Mouse (Mus musculus) adrenal gland, adult 18-20 months (tissue): ENCODE data around the gene Mrps21. TPM values are rescaled to one million over a fixed set of nuclear protein-coding genes. Genes with fewer than 3 reads are reported as not detected.
A peak's percentile ranks its signal among the peaks of the same experiment; 100 is the strongest.
"Not testable (repeated sequence)": the region's sequence is repeated elsewhere in the genome, so short reads cannot be mapped to it uniquely, and the experiment has no call there.

Source experiments
- DNase-seq, 2 experiments: peaks; one replicate each; pipeline ENCODE4 v3.0.0; 2021 to 2022; ENCODE audit warnings: low spot score in 2 of 2
- total RNA-seq, 2 experiments: library from RNA; stranded (reverse); gene quantifications; 1 replicate in 1 of 2; 2 replicates in 1 of 2; pipeline ENCODE4 v1.2.3; 2021

Mrps21 gene
- total RNA-seq, 2 experiments from 2014 or later: 252 to 270 TPM

DNA sequence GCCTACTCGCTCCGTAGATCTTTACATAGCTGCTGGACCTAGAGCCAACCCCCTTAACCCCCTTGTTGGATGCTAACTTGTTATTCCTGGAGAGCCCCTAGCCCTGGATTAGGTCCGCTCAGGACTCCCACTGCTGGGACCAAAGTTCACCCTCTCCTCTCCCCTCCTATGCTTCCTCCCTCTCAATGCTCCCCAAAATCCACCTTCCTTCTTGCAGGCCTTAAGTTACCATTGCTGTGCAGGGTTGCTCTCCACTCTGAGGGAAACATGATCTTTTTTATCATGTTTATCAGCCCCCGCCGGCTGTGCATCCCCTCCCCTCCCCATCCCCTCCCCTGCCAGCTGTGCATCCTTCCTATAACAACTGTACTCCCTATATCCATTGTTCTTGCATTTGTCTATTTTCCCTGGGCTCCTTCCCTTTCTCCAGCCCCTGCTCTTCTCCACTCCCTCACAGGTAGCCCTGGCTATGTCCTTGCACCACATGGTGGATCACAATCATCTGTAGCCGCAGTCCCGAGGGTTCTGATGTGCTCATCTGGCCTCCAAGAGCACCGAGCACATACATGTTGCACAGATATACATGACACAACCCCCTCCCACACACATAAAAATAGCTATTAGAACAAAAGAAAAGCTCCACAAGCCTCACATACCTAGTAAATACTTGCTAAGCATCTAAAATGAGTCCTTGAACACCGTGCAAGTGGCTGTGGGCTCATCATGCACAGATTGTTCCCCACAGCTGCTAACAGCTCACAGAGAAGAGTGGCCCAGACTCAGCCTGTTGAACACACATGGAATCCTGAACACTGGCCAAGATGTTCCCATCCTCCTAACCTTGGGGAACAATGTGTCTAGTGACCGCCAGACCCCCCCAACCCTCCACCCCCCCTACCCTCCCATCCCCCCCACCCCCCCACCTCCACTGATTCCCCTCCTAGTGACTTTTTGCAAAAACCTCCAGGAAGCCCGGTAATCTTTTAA is 21.0 kb upstream of the Mrps21 start:
- DNase-seq: no peak

DNA sequence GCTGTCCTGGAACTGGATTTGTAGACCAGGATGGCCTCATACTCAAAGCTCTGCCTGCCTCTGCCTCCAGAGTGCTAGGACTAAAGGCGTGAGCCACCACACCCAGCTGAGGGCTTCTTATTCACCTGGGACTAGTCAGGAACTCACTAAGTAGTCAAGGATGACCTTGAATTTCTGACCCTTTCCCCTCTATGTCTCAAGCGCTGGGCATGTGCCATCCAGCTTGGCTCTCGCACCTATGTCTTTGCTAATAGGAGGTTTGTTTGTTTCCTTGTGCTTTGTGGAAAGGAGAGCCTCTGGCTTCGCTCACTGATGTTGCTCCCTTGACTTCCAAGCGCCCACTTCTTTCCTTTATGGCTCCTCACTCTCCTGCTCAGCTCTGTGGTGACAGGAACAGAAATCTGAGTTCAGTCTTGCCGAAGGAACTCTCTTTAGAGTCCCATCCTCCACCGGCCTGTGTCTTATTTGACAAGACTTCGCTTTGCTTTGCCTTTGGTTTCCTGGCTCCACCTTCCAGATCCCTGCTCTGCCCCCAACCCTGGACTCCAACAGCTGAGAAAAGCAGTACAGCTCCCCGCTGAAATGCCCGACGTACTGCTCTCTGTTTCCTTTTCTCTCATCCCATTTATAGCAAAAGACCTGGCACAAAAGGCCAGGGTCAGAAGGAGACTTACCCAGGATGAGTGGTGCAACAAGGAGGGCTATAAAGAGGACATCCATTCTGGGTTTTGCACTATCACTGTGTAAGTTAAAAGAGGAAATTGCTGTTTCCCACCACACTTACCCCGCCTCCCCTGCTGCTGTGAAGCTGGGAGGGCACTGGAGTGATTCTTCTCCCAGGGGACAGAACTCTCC is 20.1 kb upstream of the Mrps21 start, which contains the start of gene BC028528:
BC028528 (minus strand) TSS at position 795 of the 855 bp plus-strand sequence.
- no peak for DNase-seq

DNA sequence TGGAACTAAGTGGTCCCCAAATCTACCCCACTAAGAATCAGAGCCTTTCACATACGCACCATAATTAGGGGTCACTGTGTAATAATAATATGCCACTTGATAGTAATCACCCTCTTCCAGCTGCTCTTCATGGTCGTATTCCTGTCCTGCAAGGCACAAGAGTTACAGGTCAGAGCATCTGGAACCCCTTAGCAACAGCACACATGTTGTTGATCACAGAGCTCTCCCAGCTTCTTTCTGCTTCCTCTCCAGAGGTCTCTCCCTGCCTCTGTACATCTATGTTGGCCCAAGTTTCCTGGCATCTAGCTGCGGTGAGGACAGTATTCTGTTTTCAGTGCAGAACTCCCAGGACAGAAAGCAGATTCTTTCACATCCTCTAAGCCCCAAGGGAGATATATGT is 18.3 kb upstream of the Mrps21 start:
- no peak for DNase-seq

DNA sequence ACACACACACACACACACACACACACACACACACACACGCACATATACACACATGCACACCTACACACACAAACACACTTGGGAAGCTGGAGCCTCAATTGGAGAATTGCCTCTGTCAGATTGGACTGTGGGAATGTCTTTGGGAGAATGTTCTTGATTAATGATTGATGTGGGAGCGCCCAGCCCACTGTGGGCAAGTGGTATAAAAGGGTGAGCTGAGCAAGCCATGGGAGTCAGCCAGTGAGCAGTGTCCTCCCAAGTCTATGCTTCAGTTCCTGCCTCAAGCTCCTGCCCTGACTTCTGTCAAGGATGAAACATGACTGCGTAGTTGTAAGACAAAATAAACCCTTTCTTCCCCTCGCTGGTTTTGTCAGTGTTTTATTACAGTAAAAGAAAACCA is 16.3 kb upstream of the Mrps21 start:
- DNase-seq: no peak

DNA sequence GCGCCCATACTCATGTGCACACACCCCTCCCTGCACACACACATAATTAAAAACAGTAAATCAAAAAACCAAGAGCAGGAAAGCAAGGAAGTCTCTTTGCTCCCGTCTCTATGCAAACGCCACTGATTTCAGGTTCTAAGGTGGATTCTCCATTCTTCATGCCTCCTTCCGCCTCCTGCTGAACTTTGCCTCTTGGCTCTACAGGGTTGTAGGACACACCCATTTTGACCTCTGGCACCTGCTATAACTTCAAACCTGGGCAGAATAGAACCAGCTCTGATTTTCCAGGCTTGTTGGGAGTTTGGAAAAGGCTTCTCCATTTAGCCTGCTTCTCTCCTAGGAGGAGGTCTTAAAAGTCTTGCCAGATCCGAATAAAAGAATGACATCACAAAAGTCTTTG is 13.1 kb upstream of the Mrps21 start:
- DNase-seq: no peak

DNA sequence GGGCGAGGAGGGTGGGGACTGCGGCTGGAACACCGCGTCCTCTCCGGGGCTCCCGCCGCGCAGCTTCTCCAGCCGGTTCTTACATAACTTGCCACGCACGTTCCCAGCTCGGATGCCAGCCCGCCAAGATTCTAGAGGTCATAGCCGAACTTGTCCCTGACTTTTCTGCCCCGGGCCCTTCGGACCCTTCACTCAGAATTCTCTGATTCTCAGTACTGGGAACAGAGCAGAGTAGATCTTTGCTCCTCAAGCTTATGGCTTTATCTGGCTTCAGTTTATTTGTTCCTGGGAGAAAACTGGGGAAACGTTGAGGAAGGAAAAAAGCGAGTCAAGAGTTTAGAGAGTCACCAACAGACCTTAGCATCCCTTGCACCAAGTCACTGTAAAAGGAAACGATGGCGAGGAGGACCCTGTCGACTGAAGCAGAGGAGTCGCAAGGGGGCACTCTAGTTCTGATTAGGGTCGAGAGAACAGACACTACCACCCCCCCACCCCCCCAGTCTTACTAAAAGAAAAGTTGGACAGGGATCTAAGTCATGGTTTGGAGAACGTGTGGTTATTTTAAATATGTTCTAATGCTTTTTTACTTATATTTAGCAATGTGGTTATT is 11.6 kb upstream of the Mrps21 start:
- DNase-seq: peak; percentile 62 to 64

DNA sequence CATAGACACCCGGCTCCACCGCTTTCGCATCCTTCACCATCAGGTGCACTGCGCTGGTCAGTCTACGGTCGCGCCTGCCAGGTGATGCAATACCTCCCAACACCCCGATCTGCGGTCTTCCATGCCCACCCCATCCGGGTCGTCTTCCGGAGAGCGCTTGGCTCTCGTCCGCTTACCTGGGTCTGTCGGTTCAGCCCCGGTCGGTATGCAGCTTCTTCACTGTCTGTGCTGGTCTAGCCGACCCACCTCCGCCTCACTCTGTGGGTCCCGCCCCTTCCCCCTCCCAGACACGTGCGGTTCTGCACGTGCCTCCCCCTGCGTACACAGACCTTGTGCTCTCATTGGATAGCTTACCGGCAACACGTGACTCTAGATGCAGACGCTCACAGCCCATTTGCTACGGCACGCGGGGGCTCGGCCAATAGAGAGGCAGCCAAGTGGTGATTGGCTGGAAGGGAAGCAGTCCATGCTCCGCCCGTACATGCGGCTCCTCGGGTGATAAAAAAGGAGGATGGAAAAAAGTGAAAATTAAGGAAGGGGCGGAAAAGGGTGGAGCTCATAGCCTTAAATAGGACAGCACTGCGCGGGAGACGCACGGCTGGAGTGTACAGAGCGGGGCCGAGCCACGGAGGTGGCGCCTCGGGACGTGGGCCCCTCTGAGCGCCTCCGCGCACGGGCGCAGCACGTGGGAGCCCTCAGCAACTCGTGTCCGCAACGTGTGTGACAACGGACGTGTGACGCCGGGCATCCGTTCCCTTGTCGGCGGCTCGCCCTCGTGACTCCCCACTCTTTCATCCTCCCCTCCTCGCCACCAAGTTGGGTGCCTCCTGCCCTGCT is 10.9 kb upstream of the Mrps21 start, which contains the start of gene Ciart:
Ciart (minus strand) TSS at position 273 of the 837 bp plus-strand sequence.
- DNase-seq: peak; percentile 78 to 83

DNA sequence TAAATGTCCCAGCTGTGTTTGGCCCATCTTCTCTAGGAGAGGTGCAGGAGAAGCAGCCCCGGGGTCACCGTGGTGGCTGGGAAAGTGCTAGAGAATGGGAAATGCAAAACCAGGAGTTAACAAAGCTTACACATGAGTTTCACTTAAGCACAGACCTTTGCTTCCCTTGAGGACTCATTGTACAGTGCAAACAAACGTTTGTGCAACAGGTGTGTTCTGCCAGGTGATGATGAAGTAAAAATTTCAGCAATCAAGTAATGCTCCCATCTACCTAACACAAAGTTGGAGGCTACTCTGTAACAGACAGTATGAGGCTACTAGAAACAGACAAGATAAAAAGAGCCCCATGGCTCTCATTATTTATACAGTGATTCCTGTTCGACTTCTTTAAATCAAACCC is 7.7 kb upstream of the Mrps21 start:
- no peak for DNase-seq

DNA sequence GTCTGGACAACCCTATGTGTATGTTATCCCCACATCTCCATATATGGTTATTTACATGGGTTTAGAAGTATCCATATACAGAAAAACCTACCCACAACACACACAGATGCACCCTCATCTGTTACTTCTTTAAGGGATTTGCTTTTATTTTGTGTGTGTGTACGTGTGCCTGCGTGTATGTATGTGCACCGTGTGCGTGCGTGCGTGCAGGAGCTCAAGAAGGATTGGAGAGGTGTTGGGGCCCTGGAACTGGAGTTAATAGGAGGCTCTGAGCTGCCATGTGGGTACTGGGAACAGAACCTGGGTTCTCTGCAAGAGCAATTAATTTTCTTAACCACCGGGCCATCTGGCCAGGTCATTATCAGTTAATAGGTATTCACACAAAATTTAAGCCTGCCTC is 729 bp upstream of the Mrps21 start:
- DNase-seq: no peak

DNA sequence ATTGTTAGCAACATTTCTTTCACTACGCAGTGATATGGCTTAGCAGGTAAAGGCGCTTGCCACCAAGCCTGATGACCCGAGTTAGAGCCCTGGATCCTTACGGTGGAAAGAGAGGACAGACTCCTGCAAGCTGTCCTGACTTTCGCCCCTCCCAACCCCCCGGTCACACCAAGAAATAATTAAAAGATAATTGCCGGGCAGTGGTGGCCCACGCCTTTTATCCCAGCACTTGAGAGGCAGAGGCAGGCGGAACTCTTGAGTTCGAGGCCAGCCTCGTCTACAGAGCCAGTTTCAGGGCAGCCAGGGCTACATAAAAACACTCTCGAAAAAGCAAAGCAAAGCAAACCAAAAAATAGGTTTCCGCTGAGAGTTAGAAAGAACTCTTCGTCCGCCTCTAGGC is 343 bp downstream of the Mrps21 start:
- no peak for DNase-seq

DNA sequence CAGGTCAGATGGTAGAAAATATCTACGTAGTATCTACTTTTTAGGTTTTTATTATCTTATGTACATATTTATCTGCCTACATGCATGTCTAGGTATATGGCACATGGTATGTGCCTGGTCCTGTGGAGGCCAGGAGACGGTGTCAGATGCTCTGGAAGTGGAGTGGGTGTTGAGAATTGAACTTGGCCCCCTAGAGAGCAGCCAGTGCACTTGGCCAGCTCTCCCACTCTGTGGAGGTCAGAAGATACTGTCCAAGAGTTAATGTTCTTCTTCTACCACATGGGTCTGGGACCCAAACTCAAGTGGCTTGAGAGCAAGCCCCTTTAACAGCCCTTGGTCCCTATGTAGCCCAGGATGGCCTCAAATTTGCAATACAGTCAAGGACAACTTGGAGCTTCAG is 3.9 kb downstream of the Mrps21 start:
- no peak for DNase-seq

DNA sequence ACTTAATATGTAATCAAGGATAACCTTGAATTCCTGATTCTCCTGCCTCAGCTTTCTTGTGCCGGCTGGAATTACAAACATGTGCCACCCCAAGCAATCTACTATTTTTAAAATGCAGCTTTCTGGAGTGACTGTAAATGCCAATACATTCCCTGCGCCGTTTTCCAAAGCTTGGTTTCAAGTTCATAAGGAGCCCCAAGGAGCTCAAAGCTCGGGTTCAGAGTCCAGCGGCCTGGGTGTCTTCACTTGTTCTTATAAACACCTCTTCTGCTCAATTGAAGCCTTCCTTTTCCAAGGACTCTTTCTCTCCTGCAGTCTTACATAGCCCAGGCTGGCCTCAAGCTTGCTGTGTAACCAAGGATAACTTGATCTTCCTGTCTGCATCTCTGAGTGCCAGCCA is 5.2 kb downstream of the Mrps21 start:
- no peak for DNase-seq

DNA sequence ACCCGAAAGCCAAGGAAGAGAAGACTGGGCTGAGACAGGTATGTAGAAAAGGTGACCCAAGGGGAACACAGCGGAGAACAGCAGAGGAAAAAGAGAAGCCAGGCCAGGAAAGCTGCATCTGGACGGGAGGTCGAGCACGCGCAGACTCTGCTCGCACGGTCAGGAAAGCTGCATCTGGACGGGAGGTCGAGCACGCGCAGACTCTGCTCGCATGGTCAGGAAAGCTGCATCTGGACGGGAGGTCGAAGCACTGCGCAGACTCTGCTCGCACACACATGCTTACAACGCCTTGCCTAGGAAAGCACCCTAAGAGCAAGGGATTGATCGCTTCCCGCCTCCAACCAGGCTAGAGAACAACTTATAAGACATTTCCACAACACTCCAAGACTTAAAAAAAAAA is 5.7 kb downstream of the Mrps21 start:
- no peak for DNase-seq

DNA sequence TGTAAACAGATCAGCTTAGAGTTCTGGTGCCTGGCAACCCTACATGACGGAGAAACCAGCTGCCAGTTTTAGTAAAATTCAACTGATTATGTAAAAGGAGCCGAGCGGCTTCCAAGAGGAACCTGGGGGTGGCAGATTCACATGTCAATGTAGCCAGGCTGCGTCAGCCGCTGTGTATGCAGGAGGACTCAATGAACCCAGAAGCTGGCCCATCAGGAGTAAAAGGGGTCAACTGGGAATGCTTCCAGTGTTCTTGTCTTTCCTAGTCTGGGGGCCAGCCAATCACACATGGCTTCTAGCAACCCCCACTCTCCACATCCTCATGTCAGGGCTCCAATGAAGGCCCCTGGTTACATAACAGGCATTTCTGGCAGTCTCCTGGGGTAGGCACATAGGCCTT is 6.3 kb downstream of the Mrps21 start:
- DNase-seq: no peak

DNA sequence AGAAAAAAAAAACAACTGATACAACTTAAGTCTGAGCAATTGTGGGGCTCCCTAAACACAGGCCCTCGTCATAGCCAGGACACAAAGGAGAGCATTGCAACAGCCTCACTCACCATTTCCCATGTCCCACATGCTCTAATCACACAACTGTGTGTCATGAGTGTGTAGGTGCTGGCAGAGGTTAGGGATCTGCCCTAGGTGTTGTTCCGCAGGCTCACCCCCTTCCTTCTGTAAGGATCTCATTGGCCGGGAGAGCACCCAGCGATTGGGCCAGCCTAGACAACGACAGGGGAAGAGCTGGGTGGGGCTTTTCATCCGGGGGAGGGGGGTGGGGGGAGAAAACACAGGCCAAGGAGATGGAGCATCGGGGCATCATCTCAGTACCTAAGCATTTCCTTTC is 7.7 kb downstream of the Mrps21 start:
- no peak for DNase-seq

DNA sequence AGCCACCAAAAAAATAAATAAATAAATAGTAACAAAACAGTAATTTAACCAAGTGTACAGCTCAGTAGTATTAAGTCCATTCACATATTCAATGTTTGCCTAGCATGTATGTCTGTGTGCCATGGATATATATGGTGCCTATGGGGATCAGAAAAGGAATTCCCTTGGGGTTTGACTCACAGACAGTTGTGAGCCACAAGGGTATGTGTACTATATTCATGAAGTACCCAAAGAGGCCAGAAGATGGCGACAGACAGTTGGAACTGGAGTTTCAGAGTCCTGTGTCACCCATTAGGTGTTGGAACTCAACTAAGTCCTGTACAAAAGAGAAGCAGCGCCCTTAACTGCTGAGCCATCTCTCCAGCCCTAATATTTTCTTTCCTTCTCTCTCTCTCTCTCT is 9.5 kb downstream of the Mrps21 start:
- DNase-seq: peak; percentile 45 to 63

DNA sequence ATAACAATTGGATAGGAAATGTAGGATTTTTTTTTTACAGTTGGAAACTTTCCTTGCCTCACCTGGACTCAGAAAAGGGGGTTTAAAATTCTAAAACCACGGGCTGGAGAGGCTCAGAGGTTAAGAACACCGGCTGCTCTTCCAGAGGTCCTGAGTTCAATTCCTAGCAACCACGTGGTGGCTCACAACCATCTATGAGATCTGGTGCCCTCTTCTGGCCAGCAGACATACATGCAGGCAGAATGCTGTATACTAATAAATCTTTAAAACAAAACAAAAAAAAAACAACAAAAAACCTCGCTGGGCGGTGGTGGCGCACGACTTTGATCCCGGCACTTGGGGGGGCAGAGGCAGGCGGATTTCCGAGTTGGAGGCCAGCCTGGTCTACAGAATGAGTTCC is 10.1 kb downstream of the Mrps21 start:
- peak in 1 of 2 experiments; percentile 15 for DNase-seq

DNA sequence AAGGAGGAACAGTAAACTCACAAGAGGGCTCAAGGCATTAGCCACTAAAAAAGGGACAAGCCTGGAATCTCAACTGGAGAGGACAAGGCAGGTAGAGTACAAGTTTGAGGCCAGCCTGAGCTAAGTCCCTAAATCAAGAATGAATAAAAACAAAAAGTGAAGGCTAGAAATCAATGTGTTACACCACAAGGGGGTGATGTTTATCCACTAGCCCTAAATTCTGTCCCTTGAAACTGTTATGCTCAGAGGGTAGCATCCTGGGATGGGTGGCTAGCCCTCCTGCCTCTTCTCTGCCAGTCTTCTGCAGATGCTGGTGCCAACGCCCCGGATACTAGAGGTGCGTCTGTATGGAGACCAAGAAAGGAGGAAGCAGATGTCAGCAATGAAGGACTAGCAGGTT is 11.0 kb downstream of the Mrps21 start:
- DNase-seq: no peak

DNA sequence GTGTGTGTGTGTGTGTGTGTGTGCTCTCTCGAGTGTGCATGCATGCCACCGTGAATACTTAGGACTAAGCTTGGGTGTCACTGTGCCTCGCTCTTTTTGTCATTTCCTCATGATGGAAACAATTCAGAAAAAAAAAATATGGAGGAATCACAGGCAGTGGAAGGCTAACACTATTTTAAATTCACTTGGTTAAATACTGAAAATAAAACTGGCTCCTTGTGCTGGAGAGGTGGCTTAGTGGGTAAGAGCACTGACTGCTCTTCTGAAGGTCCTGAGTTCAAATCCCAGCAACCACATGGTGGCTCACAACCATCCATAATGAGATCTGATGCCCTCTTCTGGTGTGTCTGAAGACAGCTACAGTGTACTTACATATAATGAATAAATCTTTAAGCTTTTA is 13.0 kb downstream of the Mrps21 start:
- DNase-seq: not testable (repeated sequence)

DNA sequence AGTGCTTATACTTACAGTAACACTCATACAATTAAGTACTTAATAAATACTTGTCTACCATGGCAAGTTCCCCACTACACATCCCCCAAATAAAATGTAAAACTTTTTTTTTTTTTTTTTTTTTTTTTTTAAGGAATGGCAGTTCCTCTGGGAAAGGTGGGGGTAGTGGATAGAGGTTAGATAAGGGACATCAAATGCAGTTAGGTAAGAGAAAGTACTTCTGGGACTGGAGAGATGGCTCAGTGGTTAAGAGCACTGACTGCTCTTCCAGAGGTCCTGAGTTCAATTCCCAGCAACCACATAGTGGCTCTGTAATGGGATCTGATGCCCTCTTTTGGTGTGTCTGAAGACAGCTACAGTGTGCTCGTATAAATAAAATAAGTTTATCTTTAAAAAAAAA is 14.3 kb downstream of the Mrps21 start:
- not testable (repeated sequence) for DNase-seq
